Mouse (Mus musculus) adrenal gland, postnatal 0 days (tissue): ENCODE results near the gene Tenm2. TPM values are rescaled to one million over a fixed set of nuclear protein-coding genes. Genes with fewer than 3 reads are reported as not detected.

Source experiments
- polyA plus RNA-seq: library from polyadenylated mRNA; unstranded; fragments of >200 nt; fragmentation: Nextera tagmentation; extraction: Ambion mirVana; gene quantifications from 2 replicates; pipeline ENCODE4 v1.2.1, GENCODE M21; 2015

Gene Tenm2
- polyA plus RNA-seq = 0.44 and 1.9 TPM in 2 replicates

GRCm38 (mm10) chr11:37235914-37236600, at the start of gene Tenm2:
TSS of gene Tenm2 (minus strand) at chr11:37235964.

GRCm38 (mm10) chr11:35980411-35980917, 1255.3 kb downstream of the Tenm2 start, which contains the start of gene Wwc1:
TSS of gene Wwc1 (minus strand) at chr11:35980527.

